Mouse (Mus musculus) bone marrow, adult 2 months (tissue): ENCODE data around the gene Poldip2. TPM values are rescaled to one million over a fixed set of nuclear protein-coding genes. Genes with fewer than 3 reads are reported as not detected.

Source experiments
- H3K27ac ChIP-seq: fragments of 200-500 bp; 2 replicates; pipeline ENCODE4 v1.5.1; 2012; ENCODE audit warnings: low read depth, mild to moderate bottlenecking, control low read depth, inconsistent platforms, low read length; ENCODE audit not compliant: control insufficient read depth, poor library complexity, insufficient read depth
- H3K4me1 ChIP-seq: fragments of 200-500 bp; 2 replicates; pipeline ENCODE4 v1.6.1; 2011; ENCODE audit warnings: low read length; ENCODE audit not compliant: control insufficient read depth, insufficient read depth
- H3K4me3 ChIP-seq: fragments of 200-500 bp; replicated peaks from 2 replicates; pipeline ENCODE3; 2011; ENCODE audit warnings: mild to moderate bottlenecking, low read depth, low read length, control low read depth; ENCODE audit not compliant: control insufficient read depth
- CTCF ChIP-seq: fragments of 200-500 bp; IDR thresholded peaks from 2 replicates; pipeline ENCODE4 v1.5.1; 2011; ENCODE audit warnings: low read length, control low read depth; ENCODE audit not compliant: control insufficient read depth, insufficient read depth
- POLR2A ChIP-seq: fragments of 200-500 bp; IDR thresholded peaks from 2 replicates; pipeline ENCODE4 v1.6.1; 2011; ENCODE audit warnings: low read depth, mild to moderate bottlenecking, control low read depth, low read length, borderline replicate concordance; ENCODE audit not compliant: control insufficient read depth
- WGBS: fragments of 180-500 bp; shearing (Covaris S2); methylation state at CpG from one replicate; pipeline ENCODE4 v1.1.7; 2018; 5-methylcytosine and 5-hydroxymethylcytosine counted together
- polyA plus RNA-seq: library from polyadenylated mRNA; stranded (reverse); fragments of >200 nt; gene quantifications from 2 replicates; pipeline ENCODE4 v1.2.4, GENCODE M21; 2011; ENCODE audit warnings: low replicate concordance; ENCODE audit not compliant: missing spikeins, insufficient read depth, insufficient read length

Gene Poldip2
- polyA plus RNA-seq, 1 experiment = 19.0 TPM

GRCm38 (mm10) chr11:78556070-78556469, 44.1 kb downstream of the Poldip2 start:
- 41% methylated on average over 4 of the region's 4 CpGs for WGBS
- no peak for TF ChIP-seq CTCF
- H3K4me1 ChIP-seq = no peaks in the 10 kb centered on the region; the same call in 1 of the 2 replicates
- H3K27ac ChIP-seq = no peak overlapping the region
- H3K4me3 ChIP-seq = no peak overlapping the region

DNA sequence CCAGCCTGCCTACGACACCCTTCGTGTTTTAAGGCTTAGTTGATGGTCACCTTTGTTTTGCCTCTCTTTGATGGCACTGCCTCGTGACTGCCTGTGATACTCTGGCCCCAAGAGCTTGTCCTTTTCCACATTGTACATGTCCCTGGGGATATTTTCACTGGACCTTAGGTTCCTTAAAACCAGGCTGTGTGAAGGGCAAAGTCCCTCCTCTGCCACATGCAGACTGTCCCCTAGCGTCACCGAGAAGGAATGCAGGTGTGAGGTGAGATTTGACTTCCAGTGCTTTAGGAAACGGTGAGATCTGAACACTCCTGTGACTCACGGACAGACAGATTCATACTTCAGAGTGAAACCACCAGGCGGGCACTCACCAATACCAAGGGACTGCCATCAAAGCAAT, 45.2 kb downstream of the Poldip2 start:
- Histone ChIP-seq H3K4me1 (no peaks in the 10 kb centered on the region; the same call in 1 of the 2 replicates), H3K27ac (no peak overlapping the region), H3K4me3 (no peak overlapping the region)
- 63% methylated on average over 8 of the region's 8 CpGs for WGBS
- TF ChIP-seq POLR2A = no peak
- peak; percentile 35; the same call in 1 of the 2 replicates for TF ChIP-seq CTCF

GRCm38 (mm10) chr11:78560447-78560846, 48.5 kb downstream of the Poldip2 start:
- 7% methylated on average over 4 of the region's 4 CpGs for WGBS
- no peak for TF ChIP-seq POLR2A
- TF ChIP-seq CTCF = peak; percentile 68
- Histone ChIP-seq H3K4me1 (no peaks in the 10 kb centered on the region; the same call in 1 of the 2 replicates), H3K4me3 (no peak overlapping the region), H3K27ac (no peak overlapping the region)

DNA sequence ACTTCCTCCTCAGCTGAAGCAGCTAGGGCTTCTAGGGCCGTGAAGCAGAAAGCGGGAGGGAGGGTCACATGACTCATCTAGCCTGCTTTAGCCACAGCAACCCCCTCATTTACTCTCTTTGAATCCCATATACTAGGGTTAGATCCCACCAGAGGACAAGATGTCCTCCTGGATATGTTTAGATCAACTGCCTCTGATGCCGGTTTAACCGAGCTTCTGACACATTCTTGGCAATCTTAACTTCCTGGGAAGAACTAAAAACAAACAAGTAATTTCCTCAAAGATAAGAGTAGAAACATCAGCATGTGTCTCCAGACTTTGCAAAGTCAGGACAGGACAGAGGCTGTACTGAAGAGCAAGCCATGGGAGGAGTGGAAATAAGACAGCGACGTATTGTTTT, 54.8 kb downstream of the Poldip2 start:
- H3K27ac ChIP-seq = no peak overlapping the region
- no peak for TF ChIP-seq CTCF
- TF ChIP-seq POLR2A = no peak
- H3K4me1 ChIP-seq = no peaks in the 10 kb centered on the region; the same call in 1 of the 2 replicates
- WGBS = 26% methylated on average over 6 of the region's 6 CpGs
- H3K4me3 ChIP-seq = no peak overlapping the region

DNA sequence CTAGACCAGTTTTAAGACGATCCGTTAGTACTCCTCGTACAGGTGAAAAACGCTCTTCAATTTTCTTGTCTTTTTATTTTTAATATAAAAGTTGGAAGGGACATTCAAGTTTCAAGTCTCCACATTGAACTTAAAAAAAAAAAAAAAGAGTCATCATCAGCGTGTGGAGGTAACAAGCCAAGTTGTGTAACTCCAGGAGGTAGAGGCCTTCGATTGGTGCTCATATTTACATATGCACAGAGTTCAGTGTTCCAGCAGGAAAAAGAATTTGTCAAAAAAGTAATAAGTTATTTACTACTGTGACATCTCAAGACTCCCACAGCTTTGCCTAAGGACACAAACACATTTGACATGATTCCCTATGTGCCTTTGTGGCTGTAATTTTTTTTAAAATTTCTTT, 55.6 kb downstream of the Poldip2 start:
- Histone ChIP-seq H3K4me3 (no peak overlapping the region), H3K4me1 (no peaks in the 10 kb centered on the region; the same call in 1 of the 2 replicates), H3K27ac (no peak overlapping the region)
- WGBS = 72% methylated on average over 6 of the region's 6 CpGs
- TF ChIP-seq CTCF (no peak), POLR2A (no peak)

- H3K4me3 ChIP-seq = no peak overlapping the region
- H3K27ac ChIP-seq = no peak overlapping the region; the same call in 1 of the 2 replicates
- H3K4me1 ChIP-seq = no peaks in the 10 kb centered on the region; the same call in 1 of the 2 replicates
- 90% methylated on average over 10 of the region's 10 CpGs for WGBS
- TF ChIP-seq POLR2A = no peak
- no peak for TF ChIP-seq CTCF
Observed at GRCm38 (mm10) chr11:78568827-78569226, 56.8 kb downstream of the Poldip2 start.

DNA sequence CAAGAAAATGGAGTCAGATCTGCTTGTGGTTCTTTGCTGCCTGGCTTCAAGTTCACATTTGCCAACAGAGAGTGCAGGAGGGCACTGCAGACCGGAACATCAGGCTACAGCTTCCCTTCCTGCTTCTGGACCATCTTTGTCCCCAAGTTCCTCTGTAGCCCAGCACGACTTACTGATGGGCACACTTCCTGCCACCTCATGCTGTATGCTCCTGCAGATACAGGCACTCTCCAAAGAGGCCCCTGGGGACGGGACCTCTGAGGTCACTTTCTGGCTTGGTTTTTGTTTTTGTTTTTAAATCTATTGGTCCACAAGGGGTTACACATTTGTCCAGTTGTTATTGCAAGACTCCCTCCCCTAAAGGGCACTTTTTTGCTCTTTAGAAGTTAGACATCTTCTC, 57.8 kb downstream of the Poldip2 start:
- H3K4me3 ChIP-seq = no peak overlapping the region
- TF ChIP-seq CTCF (no peak), POLR2A (no peak)
- 22% methylated on average over 3 of the region's 3 CpGs for WGBS
- H3K4me1 ChIP-seq = no peaks in the 10 kb centered on the region; the same call in 1 of the 2 replicates
- H3K27ac ChIP-seq = no peak overlapping the region

DNA sequence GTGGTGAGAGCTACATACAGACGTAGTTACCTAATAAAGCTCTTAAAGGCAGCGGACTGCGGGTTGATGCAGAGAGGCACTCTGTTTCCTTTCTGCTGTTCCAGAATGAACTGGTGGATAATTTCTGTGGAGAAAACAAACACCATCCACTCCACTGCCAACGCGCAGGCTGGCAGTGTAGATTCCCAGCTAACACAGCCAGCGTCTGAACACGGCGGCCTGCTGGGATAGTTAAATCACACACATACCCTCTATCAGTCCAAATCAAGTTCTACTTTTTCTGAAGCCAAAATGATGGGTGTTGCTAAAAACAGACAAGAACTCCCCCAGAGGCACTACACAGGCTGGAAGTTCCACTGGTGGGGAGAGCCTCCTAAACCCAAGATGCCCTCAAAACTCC, 59.4 kb downstream of the Poldip2 start:
- Histone ChIP-seq H3K4me3 (no peak overlapping the region), H3K27ac (no peak overlapping the region), H3K4me1 (no peaks in the 10 kb centered on the region; the same call in 1 of the 2 replicates)
- WGBS = 90% methylated on average over 8 of the region's 8 CpGs
- TF ChIP-seq CTCF (no peak), POLR2A (no peak)

DNA sequence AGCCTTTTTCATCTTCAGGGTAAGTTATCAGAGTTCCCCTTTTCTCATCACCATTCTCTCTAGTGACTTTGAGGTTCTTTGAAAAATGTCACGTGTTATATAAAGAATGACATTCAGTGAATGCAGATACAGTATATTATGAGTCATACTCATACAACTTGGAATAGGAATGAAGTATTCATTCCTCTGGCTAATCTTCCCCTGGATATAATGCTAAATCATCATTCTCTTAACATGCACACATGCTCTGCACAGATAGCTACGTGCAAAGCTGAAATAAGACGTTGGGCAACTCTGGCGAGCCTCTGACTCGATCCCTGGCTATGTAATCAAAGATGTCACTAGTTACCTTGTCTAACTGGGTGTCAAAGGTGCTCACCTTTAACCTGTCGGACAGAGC, 59.9 kb downstream of the Poldip2 start:
- 40% methylated on average over 6 of the region's 6 CpGs for WGBS
- Histone ChIP-seq H3K4me3 (no peak overlapping the region), H3K4me1 (no peaks in the 10 kb centered on the region; the same call in 1 of the 2 replicates), H3K27ac (no peak overlapping the region)
- TF ChIP-seq POLR2A (no peak), CTCF (no peak)

Other genes with a start within 250 kb of the Poldip2 start
- gene BC030499, start 221.4 kb upstream of the Poldip2 start, polyA plus RNA-seq = 2.4 and 3.9 TPM in 2 replicates
- 70.4 and 91.6 TPM in 2 replicates for gene Spag5, start 210.7 kb upstream of the Poldip2 start, polyA plus RNA-seq
- gene Aldoc, start 189.2 kb upstream of the Poldip2 start, polyA plus RNA-seq = 2.9 and 8.4 TPM in 2 replicates
- gene Pigs, start 183.8 kb upstream of the Poldip2 start, polyA plus RNA-seq = 7.3 and 16.7 TPM in 2 replicates
- gene Unc119, start 168.7 kb upstream of the Poldip2 start, polyA plus RNA-seq = 35.6 and 71.9 TPM in 2 replicates
- not detected in 2 replicates for gene Foxn1, start 125.6 kb upstream of the Poldip2 start, polyA plus RNA-seq
- not detected in 2 replicates for gene Slc13a2, start 90.0 kb upstream of the Poldip2 start, polyA plus RNA-seq
- 1.6 TPM in 1 of 2 replicates, not detected in the other for gene Slc46a1, start 46.5 kb upstream of the Poldip2 start, polyA plus RNA-seq
- not detected in 2 replicates for gene Sarm1, start 14.4 kb upstream of the Poldip2 start, polyA plus RNA-seq
- 6.2 and 19.7 TPM in 2 replicates for gene Vtn, start 13.1 kb upstream of the Poldip2 start, polyA plus RNA-seq
- not detected in 2 replicates for gene Sebox, start 8.7 kb upstream of the Poldip2 start, polyA plus RNA-seq
- gene Tmem199, start within 50 bp of the Poldip2 start, polyA plus RNA-seq = 6.5 and 16.5 TPM in 2 replicates
- gene Tnfaip1, start 24.1 kb downstream of the Poldip2 start, polyA plus RNA-seq = 5.4 and 11.7 TPM in 2 replicates
- gene Ift20, start 24.2 kb downstream of the Poldip2 start, polyA plus RNA-seq = 28.2 and 42.1 TPM in 2 replicates
- gene Tmem97, start 38.6 kb downstream of the Poldip2 start, polyA plus RNA-seq = 16.1 and 27.3 TPM in 2 replicates
- 18.1 and 44.6 TPM in 2 replicates for gene Nlk, start 185.2 kb downstream of the Poldip2 start, polyA plus RNA-seq
- gene Ccnq, start 239.5 kb downstream of the Poldip2 start, polyA plus RNA-seq = 11.2 and 11.7 TPM in 2 replicates